Mouse (Mus musculus): ENCODE results near the gene Fbxo48.

DNA sequence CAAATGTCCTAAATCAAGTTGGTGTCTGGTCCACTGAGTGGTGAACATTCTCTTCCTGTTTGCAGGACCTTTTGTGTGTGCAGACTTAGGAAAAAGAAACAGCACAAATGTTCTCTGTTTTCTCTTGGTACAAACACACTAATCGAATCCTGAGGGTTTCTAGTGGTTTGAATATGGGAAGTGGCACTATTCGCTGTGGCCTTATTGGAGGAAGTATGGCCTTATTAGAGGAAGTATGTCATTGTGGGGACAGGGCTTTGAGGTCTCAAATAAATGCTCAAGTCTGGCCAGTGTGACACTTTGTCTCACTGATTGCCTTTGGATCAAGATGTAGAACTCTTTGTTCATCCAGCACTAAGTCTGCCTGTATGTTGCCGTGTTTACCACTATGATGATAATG, 19.0 kb upstream of the Fbxo48 start:
- TF ChIP-seq POLR2A (IDR thresholded peaks at IDR 0.05; ENCODE audit: insufficient read depth, low read depth, low read length): no peak
- no peak for TF ChIP-seq EP300 (IDR thresholded peaks at IDR 0.05; ENCODE audit: insufficient read depth, low read depth, low read length)
- no peak for TF ChIP-seq CTCF (IDR thresholded peaks at IDR 0.05)

All from heart, adult 2 months (tissue).